Mouse (Mus musculus): Measurements from ENCODE around the gene Olfr943.

Olfr943 gene

GRCm38 (mm10) chr9:39166004-39166403 lies at the start of gene Olfr943:
Gene Olfr943 (plus strand): TSS chr9:39166304.
- DNase-seq (ENCODE audit: low spot score) = no peak

DNA sequence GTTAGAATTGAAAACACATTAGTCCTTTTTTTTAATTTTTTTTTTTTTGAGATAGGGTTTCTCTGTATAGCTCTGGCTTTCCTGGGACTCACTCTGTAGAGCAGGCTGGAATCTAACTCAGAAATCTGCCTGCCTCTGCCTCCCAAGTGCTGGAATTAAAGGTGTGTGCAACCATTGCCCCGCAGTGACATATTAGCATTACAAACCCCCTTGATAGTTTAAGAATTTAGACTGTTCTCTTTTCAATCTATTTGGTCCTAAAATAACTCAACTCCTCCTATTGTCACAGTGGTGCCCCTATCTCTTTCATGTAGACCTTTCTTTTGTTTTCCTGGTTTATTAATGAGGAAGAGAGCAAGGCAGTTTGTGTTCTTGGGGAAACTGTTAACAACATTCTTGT lies 38.8 kb upstream of the Olfr943 start:
- DNase-seq (ENCODE audit: low spot score) = no peak

- DNase-seq (ENCODE audit: low spot score) = no peak
Observed at GRCm38 (mm10) chr9:39127831-39128230, 38.3 kb upstream of the Olfr943 start, which contains the start of gene Olfr27. Gene Olfr27 (plus strand): TSS chr9:39128131.

- DNase-seq (ENCODE audit: low spot score) = no peak
Observed at GRCm38 (mm10) chr9:39152401-39152800, 13.7 kb upstream of the Olfr943 start.

GRCm38 (mm10) chr9:39201620-39202019 lies 35.5 kb downstream of the Olfr943 start, which contains the start of gene Olfr944:
Gene Olfr944 (plus strand): TSS chr9:39201920.
- DNase-seq (ENCODE audit: low spot score) = no peak

Data from retina, embryonic 14.5 days (tissue).